Mouse (Mus musculus) hindbrain, embryonic 16.5 days (tissue): ENCODE measurements at regions not wholly inside any gene's neighbourhood (a gene's known extent, or its start where the extent isn't known, plus 50 kb on each side); places are given as distances from the start of the nearest gene placed in this dataset.

Experiments
- ATAC-seq: fragments of 200-750 bp; cut with Nextera tagmentation; 2 replicates; pipeline ENCODE4 v1.8.0; 2017; ENCODE audit warnings: moderate TSS enrichment, moderate library complexity
- H3K27ac ChIP-seq: fragments of 300-500 bp; sonication (generic); 2 replicates; pipeline ENCODE4 v1.5.1; 2014; ENCODE audit warnings: low read depth, mild to moderate bottlenecking, control low read depth, low read length, moderate library complexity
- H3K27me3 ChIP-seq: fragments of 300-500 bp; sonication (generic); replicated peaks from 2 replicates; pipeline ENCODE4 v1.6.1; 2014; ENCODE audit warnings: low read length; ENCODE audit not compliant: control insufficient read depth, insufficient read depth
- H3K36me3 ChIP-seq: fragments of 300-500 bp; sonication (generic); 2 replicates; pipeline ENCODE4 v1.6.1; 2014; ENCODE audit warnings: mild to moderate bottlenecking, low read length, moderate library complexity, mixed read lengths; ENCODE audit not compliant: control insufficient read depth, insufficient read depth
- H3K4me1 ChIP-seq: fragments of 300-500 bp; sonication (generic); 2 replicates; pipeline ENCODE4 v1.6.1; 2014; ENCODE audit warnings: low read depth, low read length; ENCODE audit not compliant: control insufficient read depth, insufficient read depth
- H3K4me2 ChIP-seq: fragments of 300-500 bp; sonication (generic); 2 replicates; pipeline ENCODE4 v1.6.1; 2014; ENCODE audit warnings: mild to moderate bottlenecking, low read length, control low read depth, moderate library complexity
- H3K4me3 ChIP-seq: fragments of 300-500 bp; sonication (generic); 2 replicates; pipeline ENCODE4 v1.5.1; 2014; ENCODE audit warnings: mild to moderate bottlenecking, low read length, control low read depth, moderate library complexity
- H3K9ac ChIP-seq: fragments of 300-500 bp; sonication (generic); 2 replicates; pipeline ENCODE4 v1.6.1; 2014; ENCODE audit warnings: low read depth, mild to moderate bottlenecking, control low read depth, low read length, moderate library complexity
- H3K9me3 ChIP-seq: fragments of 300-500 bp; sonication (generic); 2 replicates; pipeline ENCODE4 v1.6.1; 2014; ENCODE audit warnings: mild to moderate bottlenecking, low read length, moderate library complexity; ENCODE audit not compliant: control insufficient read depth
- WGBS: fragments of 180-500 bp; shearing (Covaris S2); extraction: QIAGEN DNeasy Blood & Tissue Kit; methylation state at CpG from one replicate; pipeline ENCODE4 v1.1.7; 2014; 5-methylcytosine and 5-hydroxymethylcytosine counted together

GRCm38 (mm10) chr12:28135810-28136592 is 416.2 kb downstream of the Dcdc2c start:
- no peaks in the 10 kb centered on the region for H3K9me3 ChIP-seq
- H3K4me2 ChIP-seq: no peak overlapping the region
- 55% methylated on average over 4 of the region's 4 CpGs for WGBS
- no peak overlapping the region for H3K4me3 ChIP-seq
- H3K4me1 ChIP-seq: no peaks in the 10 kb centered on the region
- H3K9ac ChIP-seq: no peak overlapping the region
- ATAC-seq: no peak
- no peaks in the 10 kb centered on the region for H3K36me3 ChIP-seq
- H3K27me3 ChIP-seq: no peaks in the 10 kb centered on the region
- no peak overlapping the region for H3K27ac ChIP-seq

DNA sequence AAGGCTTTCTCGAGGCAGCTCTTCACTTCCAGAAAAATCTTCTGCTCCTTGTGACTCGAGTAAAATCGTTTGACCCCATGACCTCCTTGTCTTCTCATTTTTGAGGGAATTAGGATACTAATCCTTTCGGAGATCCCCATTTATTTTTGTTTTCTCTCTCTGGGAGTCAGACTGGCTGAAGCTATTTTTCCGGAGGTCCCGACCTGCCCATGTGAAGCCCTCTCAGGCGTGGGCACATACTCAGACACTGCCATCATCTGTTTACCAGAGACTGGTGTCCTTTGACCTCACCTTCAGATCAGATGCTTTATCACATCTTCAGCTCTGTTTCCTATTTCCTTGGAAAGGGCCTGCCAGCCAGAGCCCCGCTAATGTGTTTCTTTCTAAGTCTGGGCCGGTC is 429.4 kb downstream of the Dcdc2c start:
- no peaks in the 10 kb centered on the region for H3K9me3 ChIP-seq
- H3K36me3 ChIP-seq: no peaks in the 10 kb centered on the region
- ATAC-seq: no peak
- no peak overlapping the region for H3K4me3 ChIP-seq
- H3K27me3 ChIP-seq: no peaks in the 10 kb centered on the region
- H3K4me2 ChIP-seq: no peak overlapping the region
- H3K27ac ChIP-seq: no peak overlapping the region
- H3K4me1 ChIP-seq: no peaks in the 10 kb centered on the region
- WGBS: 72% methylated on average over 9 of the region's 9 CpGs
- no peak overlapping the region for H3K9ac ChIP-seq

GRCm38 (mm10) chr12:28120106-28120505 is 432.1 kb downstream of the Dcdc2c start:
- no peaks in the 10 kb centered on the region for H3K9me3 ChIP-seq
- H3K36me3 ChIP-seq: no peaks in the 10 kb centered on the region
- H3K27ac ChIP-seq: no peak overlapping the region
- 70% methylated on average over 3 of the region's 3 CpGs for WGBS
- no peak for ATAC-seq
- no peak overlapping the region for H3K4me2 ChIP-seq
- no peaks in the 10 kb centered on the region for H3K27me3 ChIP-seq
- no peaks in the 10 kb centered on the region for H3K4me1 ChIP-seq
- H3K9ac ChIP-seq: no peak overlapping the region
- no peak overlapping the region for H3K4me3 ChIP-seq

GRCm38 (mm10) chr12:28090673-28091072 is 461.5 kb downstream of the Dcdc2c start:
- H3K9ac ChIP-seq: no peak overlapping the region
- no peaks in the 10 kb centered on the region for H3K9me3 ChIP-seq
- no peak overlapping the region for H3K27ac ChIP-seq
- H3K4me1 ChIP-seq: no peaks in the 10 kb centered on the region
- ATAC-seq: no peak
- 92% methylated on average over 6 of the region's 6 CpGs for WGBS
- no peaks in the 10 kb centered on the region for H3K36me3 ChIP-seq
- no peaks in the 10 kb centered on the region for H3K27me3 ChIP-seq
- H3K4me3 ChIP-seq: no peak overlapping the region
- no peak overlapping the region for H3K4me2 ChIP-seq

GRCm38 (mm10) chr12:28085460-28085859 is 466.7 kb downstream of the Dcdc2c start:
- H3K4me3 ChIP-seq: no peak overlapping the region
- 47% methylated on average over 4 of the region's 4 CpGs for WGBS
- no peak overlapping the region for H3K4me2 ChIP-seq
- H3K36me3 ChIP-seq: no peaks in the 10 kb centered on the region
- no peaks in the 10 kb centered on the region for H3K27me3 ChIP-seq
- H3K27ac ChIP-seq: no peak overlapping the region
- peak; percentile 76; the same call in 1 of the 2 replicates for ATAC-seq
- H3K9me3 ChIP-seq: no peaks in the 10 kb centered on the region
- H3K9ac ChIP-seq: no peak overlapping the region
- no peaks in the 10 kb centered on the region for H3K4me1 ChIP-seq

DNA sequence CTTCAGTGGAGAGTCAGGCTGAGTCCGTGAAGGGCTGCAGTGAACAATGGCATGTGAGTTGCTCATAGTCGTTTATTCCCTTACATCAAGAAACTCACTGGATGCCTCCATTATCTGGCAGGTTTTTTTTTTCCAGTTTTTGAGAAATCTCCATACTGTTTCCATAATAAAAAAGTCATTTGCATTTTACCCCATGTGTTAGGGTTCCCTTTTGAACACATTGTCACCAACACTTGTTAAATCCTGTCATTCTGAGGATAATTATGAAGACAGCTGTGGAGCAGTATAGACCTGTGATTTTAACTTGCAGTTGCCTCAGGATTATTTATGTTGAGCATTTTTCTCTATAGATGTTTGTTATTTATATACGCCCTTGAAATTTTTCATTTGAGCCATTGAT is 475.6 kb downstream of the Dcdc2c start:
- 76% methylated on average over 3 of the region's 3 CpGs for WGBS
- H3K9me3 ChIP-seq: no peaks in the 10 kb centered on the region
- H3K9ac ChIP-seq: no peak overlapping the region
- no peaks in the 10 kb centered on the region for H3K27me3 ChIP-seq
- no peaks in the 10 kb centered on the region for H3K4me1 ChIP-seq
- H3K36me3 ChIP-seq: no peaks in the 10 kb centered on the region
- no peak overlapping the region for H3K4me3 ChIP-seq
- no peak for ATAC-seq
- no peak overlapping the region for H3K27ac ChIP-seq
- no peak overlapping the region for H3K4me2 ChIP-seq

DNA sequence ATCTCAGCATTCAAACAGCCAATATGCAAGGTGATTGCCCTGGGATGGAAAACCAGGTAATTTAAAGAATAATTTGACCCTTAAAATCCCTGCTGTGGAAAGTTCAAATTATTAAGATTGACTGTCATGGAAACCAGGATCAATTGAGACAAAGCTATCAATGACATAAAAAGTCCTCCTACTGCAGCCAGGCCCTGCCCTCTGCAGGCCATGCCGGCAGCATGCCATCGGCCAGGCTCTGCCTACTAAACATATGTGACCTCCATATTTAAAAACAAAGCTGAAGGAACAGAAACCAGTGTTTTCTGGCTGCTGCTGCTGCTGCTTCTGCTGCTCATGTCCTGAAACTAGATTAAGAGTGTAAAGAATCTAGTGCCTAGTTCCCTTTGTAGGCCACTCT is 483.6 kb downstream of the Dcdc2c start:
- H3K4me1 ChIP-seq: no peaks in the 10 kb centered on the region

GRCm38 (mm10) chr12:28060281-28060680 is 491.9 kb downstream of the Dcdc2c start:
- WGBS: 53% methylated on average over 6 of the region's 6 CpGs
- peaks cover 4% of the 10 kb centered on the region for H3K4me1 ChIP-seq
- no peak overlapping the region for H3K4me3 ChIP-seq

More for the DNA sequence above, 483.6 kb downstream of the Dcdc2c start:
- H3K36me3 ChIP-seq: no peaks in the 10 kb centered on the region
- no peak for ATAC-seq
- H3K9me3 ChIP-seq: no peaks in the 10 kb centered on the region
- H3K27ac ChIP-seq: no peak overlapping the region
- no peak overlapping the region for H3K9ac ChIP-seq
- H3K27me3 ChIP-seq: no peaks in the 10 kb centered on the region
- H3K4me3 ChIP-seq: no peak overlapping the region
- no peak overlapping the region for H3K4me2 ChIP-seq
- WGBS: 30% methylated on average over 2 of the region's 2 CpGs

DNA sequence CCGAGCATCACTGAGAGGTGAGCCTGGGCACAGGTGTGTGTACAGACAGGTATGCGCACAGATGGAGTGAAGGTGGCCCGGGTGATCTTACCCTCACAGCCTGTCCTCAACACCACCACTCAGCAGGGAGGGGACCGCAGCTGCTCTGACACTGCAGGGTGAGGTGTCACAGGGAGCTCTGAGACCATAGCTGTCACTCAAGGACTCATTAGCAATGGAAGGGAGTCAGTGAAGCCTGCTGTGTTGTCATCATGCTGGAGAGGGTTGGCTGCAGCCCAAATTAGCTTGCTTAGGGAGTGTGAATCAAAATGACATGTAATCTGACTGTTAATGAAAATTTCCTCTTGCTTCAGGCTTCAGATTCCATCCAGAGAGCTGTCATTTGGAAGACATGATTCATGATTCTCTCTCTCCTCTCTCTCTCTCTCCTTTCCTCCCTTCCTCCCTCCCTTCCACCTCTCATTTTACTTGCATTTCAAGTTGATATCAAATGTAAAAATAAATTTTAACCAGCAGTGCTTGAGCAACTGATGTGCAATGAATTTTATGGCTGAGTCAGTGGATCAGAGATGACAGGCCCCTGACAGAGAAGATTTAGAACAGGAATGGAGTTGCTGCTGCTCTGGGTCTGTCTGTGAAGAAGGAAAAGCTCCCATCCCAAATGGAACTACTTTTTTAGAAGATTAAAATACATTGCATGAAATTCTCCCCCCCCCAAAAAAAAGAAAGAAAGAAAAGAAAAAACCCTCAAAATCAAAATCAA is 496.5 kb downstream of the Dcdc2c start:
- peak; percentile 94 for ATAC-seq
- H3K4me2 ChIP-seq: no peak overlapping the region; the same call in 1 of the 2 replicates

More at GRCm38 (mm10) chr12:28060281-28060680, 491.9 kb downstream of the Dcdc2c start:
- Histone ChIP-seq H3K4me2 (no peak overlapping the region), H3K27me3 (no peaks in the 10 kb centered on the region), H3K9ac (no peak overlapping the region), H3K27ac (no peak overlapping the region), H3K36me3 (no peaks in the 10 kb centered on the region), H3K9me3 (no peaks in the 10 kb centered on the region)
- ATAC-seq: no peak

More for the DNA sequence above, 496.5 kb downstream of the Dcdc2c start:
- H3K27me3 ChIP-seq: no peaks in the 10 kb centered on the region
- peaks cover 4% of the 10 kb centered on the region for H3K4me1 ChIP-seq
- H3K27ac ChIP-seq: 0 out of 2 replicates have a peak overlapping the region, but pooled peaks have one; percentile 64
- no peaks in the 10 kb centered on the region for H3K36me3 ChIP-seq
- no peaks in the 10 kb centered on the region for H3K9me3 ChIP-seq
- H3K9ac ChIP-seq: no peak overlapping the region; the same call in 1 of the 2 replicates
- WGBS: 16% methylated on average over 4 of the region's 4 CpGs
- H3K4me3 ChIP-seq: no peak overlapping the region
